Mouse (Mus musculus): ENCODE results near the gene Zfp184. TPM values are rescaled to one million over a fixed set of nuclear protein-coding genes. Genes with fewer than 3 reads are reported as not detected.
A peak's percentile ranks its signal among the peaks of the same experiment; 100 is the strongest.
"Not testable (repeated sequence)": the region's sequence is repeated elsewhere in the genome, so short reads cannot be mapped to it uniquely, and the experiment has no call there.

The Zfp184 gene
- polyA plus RNA-seq (2012; rRNA removed) (7.5 and 8.3 TPM in 2 replicates), polyA plus RNA-seq (2014; fragmentation: Nextera tagmentation; extraction: Ambion mirVana) (12.7 and 17.2 TPM in 2 replicates)

DNA sequence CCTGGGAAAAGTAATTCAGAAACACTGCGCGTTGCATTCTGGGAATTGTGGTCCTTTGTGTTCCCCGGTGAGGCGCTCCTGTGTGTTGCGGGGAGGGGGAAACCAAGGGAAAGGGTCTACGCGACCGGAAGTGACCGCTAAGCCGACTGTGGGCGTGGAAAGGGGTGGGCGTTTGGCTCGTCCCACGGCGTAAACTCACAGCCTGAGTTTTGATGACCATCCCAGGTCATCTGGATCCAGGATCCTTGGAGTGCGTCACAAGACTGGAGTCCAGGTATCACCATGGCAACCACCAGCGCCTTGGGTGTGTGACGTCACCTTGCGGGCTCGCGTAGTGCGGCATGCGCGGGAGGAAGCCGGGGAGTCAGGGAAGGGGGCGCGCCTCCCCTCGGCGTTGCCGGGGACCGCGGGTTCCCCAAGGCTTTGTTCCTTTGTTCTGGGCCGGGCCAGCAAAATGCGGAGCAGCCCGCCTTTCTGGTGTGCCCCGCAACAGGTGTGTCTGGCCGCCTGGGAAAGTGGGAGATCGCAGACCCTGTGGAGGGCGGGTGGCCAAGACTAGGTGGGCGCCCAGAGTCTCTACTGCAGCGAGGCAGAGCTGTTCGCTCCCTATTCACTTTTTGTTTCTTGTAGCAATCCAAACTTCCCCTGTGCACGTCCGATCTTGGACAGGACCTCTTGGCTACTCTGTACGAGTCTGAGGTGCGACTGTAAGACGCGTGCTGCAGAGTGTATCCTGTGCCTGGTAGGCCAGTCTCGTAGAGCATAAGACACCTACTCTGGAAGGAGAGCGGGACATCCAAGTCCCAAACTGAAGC is at the start of gene Zfp184:
TSS of gene Zfp184 (plus strand) at position 169 of the 815 bp plus-strand sequence.
- no peaks in the 10 kb centered on the region for H3K9me3 ChIP-seq (ENCODE audit: control insufficient read depth, low read length)
- H3K27me3 ChIP-seq (ENCODE audit: control insufficient read depth, insufficient read depth, low read length): no peaks in the 10 kb centered on the region
- TF ChIP-seq POLR2A (IDR thresholded peaks at IDR 0.05; ENCODE audit: borderline replicate concordance, extremely low read depth, insufficient read depth, insufficient read length): no peak
- under 1% methylated on average over 41 of the region's 50 CpGs for WGBS
- peaks cover 6% of the 10 kb centered on the region; the same call in 1 of the 2 replicates for H3K4me1 ChIP-seq (ENCODE audit: control insufficient read depth, insufficient read depth, low read length)
- H3K27ac ChIP-seq (replicated peaks; ENCODE audit: low read depth, low read length): peak within 1 kb of the TSS; percentile 81
- DNase-seq (ENCODE audit: low spot score) (peak; percentile 97), ATAC-seq (ENCODE audit: low FRiP score, low read depth) (peak; percentile 91)
- peak within 1 kb of the TSS; percentile 83 for H3K9ac ChIP-seq (ENCODE audit: low read depth, low read length, severe bottlenecking)
- H3K36me3 ChIP-seq (ENCODE audit: control insufficient read depth, insufficient read depth, low read length): peaks cover 15% of the 10 kb centered on the region
- H3K4me2 ChIP-seq (replicated peaks; ENCODE audit: low read depth, low read length, severe bottlenecking): peak within 1 kb of the TSS; percentile 60
- H3K4me3 ChIP-seq (replicated peaks; ENCODE audit: low read length): peak within 1 kb of the TSS; percentile 61

DNA sequence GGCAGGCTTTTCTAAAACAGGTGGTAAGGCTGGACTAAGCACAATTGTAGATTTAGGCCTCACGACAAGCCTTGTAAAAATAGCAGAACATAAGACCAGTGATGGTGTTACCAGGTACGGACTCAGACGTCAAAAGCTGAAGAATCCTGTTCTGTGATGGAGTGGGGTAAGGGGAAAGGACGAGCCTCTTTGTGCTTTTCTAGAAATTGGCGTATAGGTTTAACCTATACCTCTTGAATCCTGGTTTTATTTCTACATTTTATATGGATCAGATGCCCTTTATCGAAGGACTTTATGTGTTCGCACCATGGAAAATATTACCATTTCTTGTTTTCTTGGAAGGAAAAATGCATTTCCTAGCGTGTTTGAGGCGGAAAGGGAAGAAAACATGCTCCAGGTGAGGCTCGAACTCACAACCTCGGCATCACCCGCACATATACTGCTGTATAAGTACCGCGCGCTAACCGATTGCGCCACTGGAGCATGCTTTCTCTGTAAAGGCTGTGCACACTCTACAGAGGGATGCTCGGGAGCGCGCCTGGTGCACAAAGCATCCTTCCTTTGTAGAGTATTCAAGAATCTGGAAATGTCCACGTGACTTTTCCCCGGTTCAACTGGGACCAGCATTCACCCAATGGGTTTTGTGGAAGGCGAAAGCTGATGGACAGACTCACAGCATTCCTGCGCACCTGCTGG is 48.2 kb upstream of the Zfp184 start:
- H3K4me2 ChIP-seq (replicated peaks; ENCODE audit: low read depth, low read length, severe bottlenecking): peak overlapping the region; percentile 44
- peak overlapping the region; percentile 43 for H3K4me3 ChIP-seq (replicated peaks; ENCODE audit: low read length)
- no peaks in the 10 kb centered on the region for H3K9me3 ChIP-seq (ENCODE audit: control insufficient read depth, low read length)
- no peaks in the 10 kb centered on the region for H3K27me3 ChIP-seq (ENCODE audit: control insufficient read depth, insufficient read depth, low read length)
- WGBS: 6% methylated on average over 24 of the region's 24 CpGs
- DNase-seq (ENCODE audit: low spot score) (peak; percentile 77), ATAC-seq (ENCODE audit: low FRiP score, low read depth) (peak; percentile 90)
- 0 out of 2 replicates have a peak, but pooled peaks cover 5% of the 10 kb centered on the region for H3K4me1 ChIP-seq (ENCODE audit: control insufficient read depth, insufficient read depth, low read length)
- no peak overlapping the region for H3K27ac ChIP-seq (replicated peaks; ENCODE audit: low read depth, low read length)
- H3K9ac ChIP-seq (ENCODE audit: low read depth, low read length, severe bottlenecking): peak overlapping the region; percentile 45
- no peak for TF ChIP-seq POLR2A (IDR thresholded peaks at IDR 0.05; ENCODE audit: borderline replicate concordance, extremely low read depth, insufficient read depth, insufficient read length)
- H3K36me3 ChIP-seq (ENCODE audit: control insufficient read depth, insufficient read depth, low read length): no peaks in the 10 kb centered on the region

DNA sequence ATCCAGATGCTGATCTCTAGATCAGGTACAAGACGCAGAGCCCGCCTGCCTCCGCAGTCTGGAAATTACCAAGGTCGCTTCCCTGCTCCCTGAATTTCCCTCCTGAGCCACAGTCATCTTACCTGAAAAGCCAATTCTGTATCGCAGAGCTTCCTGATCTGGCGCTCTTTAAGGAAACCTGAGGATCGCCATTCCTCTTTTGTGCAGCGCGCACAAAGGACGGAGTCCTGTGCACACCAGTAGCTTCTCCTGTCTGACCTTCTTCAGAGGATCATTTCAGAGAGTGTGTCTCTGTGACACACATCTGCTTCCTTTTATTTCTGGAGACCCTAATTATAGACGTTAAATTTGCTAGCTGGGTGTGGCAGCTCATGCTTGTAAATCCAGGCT is 47.7 kb upstream of the Zfp184 start:
- Histone ChIP-seq H3K4me1 (ENCODE audit: control insufficient read depth, insufficient read depth, low read length) (0 out of 2 replicates have a peak, but pooled peaks cover 5% of the 10 kb centered on the region), H3K27ac (replicated peaks; ENCODE audit: low read depth, low read length) (no peak overlapping the region), H3K9me3 (ENCODE audit: control insufficient read depth, low read length) (no peaks in the 10 kb centered on the region), H3K9ac (ENCODE audit: low read depth, low read length, severe bottlenecking) (peak overlapping the region; percentile 45), H3K4me3 (replicated peaks; ENCODE audit: low read length) (peak overlapping the region; percentile 43), H3K4me2 (replicated peaks; ENCODE audit: low read depth, low read length, severe bottlenecking) (peak overlapping the region; percentile 44), H3K36me3 (ENCODE audit: control insufficient read depth, insufficient read depth, low read length) (no peaks in the 10 kb centered on the region), H3K27me3 (ENCODE audit: control insufficient read depth, insufficient read depth, low read length) (no peaks in the 10 kb centered on the region)
- DNase-seq (ENCODE audit: low spot score): no peak
- TF ChIP-seq POLR2A (IDR thresholded peaks at IDR 0.05; ENCODE audit: borderline replicate concordance, extremely low read depth, insufficient read depth, insufficient read length): no peak
- ATAC-seq (ENCODE audit: low FRiP score, low read depth): 0 out of 2 replicates have a peak, but pooled peaks have one; percentile 31
- under 1% methylated on average over 11 of the region's 11 CpGs for WGBS

DNA sequence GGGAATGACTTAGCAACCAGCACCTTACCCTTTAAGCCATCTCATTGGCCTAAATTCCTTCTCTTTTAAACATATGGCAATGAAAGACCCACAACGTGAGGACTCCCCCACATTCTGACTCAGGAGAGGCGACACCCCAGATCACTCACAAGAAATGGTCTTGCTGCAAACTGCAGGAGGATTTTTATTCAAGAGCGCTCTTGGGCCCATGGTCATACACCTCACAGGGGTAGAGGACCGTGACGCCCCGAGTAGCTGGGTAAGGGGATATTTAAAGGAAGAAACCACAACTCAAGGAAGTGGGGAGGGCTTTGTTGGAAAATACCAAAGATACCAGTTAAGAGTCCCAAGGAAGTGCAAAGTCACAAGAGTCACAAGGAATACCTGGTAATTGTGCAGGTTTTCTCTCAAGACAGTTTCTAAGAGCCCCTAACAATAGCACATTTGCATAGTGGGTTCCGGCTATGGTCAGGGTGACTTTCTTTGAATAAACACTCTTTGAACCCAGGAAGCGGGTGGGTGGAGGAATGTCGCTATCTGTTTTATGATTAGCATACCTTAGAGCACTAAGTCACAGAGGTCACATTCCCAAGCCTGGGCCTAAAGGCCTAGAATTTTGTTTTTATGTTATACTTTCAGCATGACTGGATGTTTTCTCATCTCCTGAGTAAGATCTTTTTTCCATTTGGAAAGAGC is 43.9 kb upstream of the Zfp184 start:
- WGBS: 94% methylated on average over 9 of the region's 9 CpGs
- not testable (repeated sequence) for H3K4me3 ChIP-seq (replicated peaks; ENCODE audit: low read length); H3K4me2 ChIP-seq (replicated peaks; ENCODE audit: low read depth, low read length, severe bottlenecking); DNase-seq (ENCODE audit: low spot score); ATAC-seq (ENCODE audit: low FRiP score, low read depth); H3K4me1 ChIP-seq (ENCODE audit: control insufficient read depth, insufficient read depth, low read length); H3K9ac ChIP-seq (ENCODE audit: low read depth, low read length, severe bottlenecking); H3K9me3 ChIP-seq (ENCODE audit: control insufficient read depth, low read length); H3K36me3 ChIP-seq (ENCODE audit: control insufficient read depth, insufficient read depth, low read length); H3K27ac ChIP-seq (replicated peaks; ENCODE audit: low read depth, low read length); H3K27me3 ChIP-seq (ENCODE audit: control insufficient read depth, insufficient read depth, low read length)

DNA sequence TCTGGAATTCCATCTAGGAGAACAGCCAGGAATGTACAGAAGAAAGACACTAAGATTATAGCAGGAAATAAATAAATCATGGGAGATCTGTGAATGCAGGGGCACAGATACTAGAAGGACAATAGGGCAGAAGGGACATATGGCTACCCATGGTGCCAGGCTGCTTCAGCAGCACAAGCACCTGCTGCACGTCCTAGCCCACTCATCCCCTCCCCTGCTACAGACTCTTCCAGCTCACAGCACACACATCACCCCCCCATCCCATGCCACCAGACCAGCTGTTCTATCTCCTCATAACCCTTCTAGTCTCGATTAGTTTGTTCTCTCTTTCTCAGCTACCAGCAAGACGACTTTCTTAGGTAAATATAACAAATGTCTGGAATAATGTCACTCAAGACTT is 41.4 kb upstream of the Zfp184 start:
- H3K36me3 ChIP-seq (ENCODE audit: control insufficient read depth, insufficient read depth, low read length): no peaks in the 10 kb centered on the region
- ATAC-seq (ENCODE audit: low FRiP score, low read depth): peak; percentile 34; the same call in 1 of the 2 replicates
- no peak for TF ChIP-seq POLR2A (IDR thresholded peaks at IDR 0.05; ENCODE audit: borderline replicate concordance, extremely low read depth, insufficient read depth, insufficient read length)
- no peak overlapping the region for H3K4me3 ChIP-seq (replicated peaks; ENCODE audit: low read length)
- H3K4me2 ChIP-seq (replicated peaks; ENCODE audit: low read depth, low read length, severe bottlenecking): no peak overlapping the region
- no peak overlapping the region for H3K9ac ChIP-seq (ENCODE audit: low read depth, low read length, severe bottlenecking)
- H3K4me1 ChIP-seq (ENCODE audit: control insufficient read depth, insufficient read depth, low read length): no peaks in the 10 kb centered on the region
- no peak overlapping the region for H3K27ac ChIP-seq (replicated peaks; ENCODE audit: low read depth, low read length)
- no peaks in the 10 kb centered on the region for H3K9me3 ChIP-seq (ENCODE audit: control insufficient read depth, low read length)
- WGBS: 50% methylated on average over 3 of the region's 3 CpGs
- no peaks in the 10 kb centered on the region for H3K27me3 ChIP-seq (ENCODE audit: control insufficient read depth, insufficient read depth, low read length)
- no peak for DNase-seq (ENCODE audit: low spot score)

DNA sequence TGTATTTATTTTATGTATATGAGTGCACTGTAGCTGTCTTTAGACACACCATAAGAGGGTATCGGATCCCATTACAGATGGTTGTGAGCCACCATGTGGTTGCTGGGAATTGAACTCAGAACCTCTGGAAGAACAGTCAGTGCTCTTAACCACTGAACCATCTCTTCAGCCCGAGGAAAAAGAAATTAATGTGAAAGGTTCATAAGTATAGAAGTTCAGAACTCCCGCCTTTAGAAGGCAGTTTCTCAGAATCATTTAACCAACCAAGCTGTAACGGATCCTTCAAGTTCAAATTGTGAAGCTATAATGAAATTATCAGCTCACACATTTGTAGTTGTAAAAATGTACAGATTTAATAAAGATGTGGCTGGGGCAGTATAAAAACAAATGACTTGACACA is 40.8 kb upstream of the Zfp184 start:
- not testable (repeated sequence) for H3K27me3 ChIP-seq (ENCODE audit: control insufficient read depth, insufficient read depth, low read length); H3K4me3 ChIP-seq (replicated peaks; ENCODE audit: low read length); H3K27ac ChIP-seq (replicated peaks; ENCODE audit: low read depth, low read length); H3K4me2 ChIP-seq (replicated peaks; ENCODE audit: low read depth, low read length, severe bottlenecking); H3K36me3 ChIP-seq (ENCODE audit: control insufficient read depth, insufficient read depth, low read length); ATAC-seq (ENCODE audit: low FRiP score, low read depth); H3K9ac ChIP-seq (ENCODE audit: low read depth, low read length, severe bottlenecking); H3K4me1 ChIP-seq (ENCODE audit: control insufficient read depth, insufficient read depth, low read length); H3K9me3 ChIP-seq (ENCODE audit: control insufficient read depth, low read length); DNase-seq (ENCODE audit: low spot score)
- WGBS: 72% methylated on average over 4 of the region's 4 CpGs
